15 mouse cellular contexts compared by ENCODE assay signal in genomic region chr17:33875797-33876196, GRCm38 (mm10). TPM values are rescaled to one million over a fixed set of nuclear protein-coding genes. Genes with fewer than 3 reads are reported as not detected.
DNase-seq lines count a peak whose midpoint lies in the region; ATAC-seq and TF ChIP-seq lines count a peak whose summit lies in the region.
"Not testable (repeated sequence)": the region's sequence is repeated elsewhere in the genome, so short reads cannot be mapped to it uniquely, and the experiment has no call there.
"Had no signal": no experiment of that assay in that cellular context is flagged by ENCODE, and none has a peak within 500 bp of the region (broad histone marks: within the 10 kb centered on the region; RNA-seq: fewer than 3 reads in every experiment).

No protein-coding gene starts in this region.

- H3K4me1 ChIP-seq in kidney, postnatal 0 days (replicated peaks; ENCODE audit: insufficient read depth, low read length); liver, adult 2 months (ENCODE audit: control insufficient read depth, insufficient read depth, low read length): not testable (repeated sequence)

- not testable (repeated sequence) for H3K27me3 ChIP-seq in kidney, postnatal 0 days (ENCODE audit: insufficient read depth, low read length); liver, adult 2 months (ENCODE audit: control insufficient read depth, insufficient read depth, low read length); splenic B cell, adult 2 months (ENCODE audit: control insufficient read depth, insufficient read depth, low read length, poor library complexity, severe bottlenecking)

- not testable (repeated sequence) for H3K9me3 ChIP-seq in kidney, postnatal 0 days (replicated peaks; ENCODE audit: low read length)

- peak; percentile 20; the same call in 1 of the 2 replicates for TF ChIP-seq CTCF in gastrocnemius, adult 2 months (IDR thresholded peaks at IDR 0.05)
- TF ChIP-seq CTCF in kidney, postnatal 0 days (IDR thresholded peaks at IDR 0.05; ENCODE audit: low read depth) = peak; percentile 44; the same call in 1 of the 2 replicates
- peak; percentile 39 for TF ChIP-seq CTCF in liver, adult 2 months (IDR thresholded peaks at IDR 0.05; ENCODE audit: low read depth, low read length)

- not testable (repeated sequence) for TF ChIP-seq POLR2A in liver, adult 2 months (IDR thresholded peaks at IDR 0.05; ENCODE audit: extremely low read depth, insufficient read depth, low read length)

- peak; percentile 52; the same call in 1 of the 2 replicates for ATAC-seq in common myeloid progenitor, adult 5-6 weeks (replicated peaks; ENCODE audit: low read depth, poor library complexity, severe bottlenecking)
- ATAC-seq in kidney, postnatal 0 days (replicated peaks; ENCODE audit: low FRiP score, low read depth) = not testable (repeated sequence)

- WGBS in kidney, postnatal 0 days = 83% methylated on average over 5 of the region's 5 CpGs
- WGBS in liver, adult 2 months = 76% methylated on average over 5 of the region's 5 CpGs

- intact Hi-C loops in gastrocnemius, adult 2 months (cut with DNase I) = not testable (repeated sequence)

- H3K9ac ChIP-seq in kidney, postnatal 0 days (ENCODE audit: low read depth, low read length); liver, adult 2 months (ENCODE audit: low read depth, low read length): not testable (repeated sequence)

- not testable (repeated sequence) for H3K27ac ChIP-seq in gastrocnemius, adult 2 months; kidney, postnatal 0 days; liver, adult 2 months (replicated peaks; ENCODE audit: insufficient read depth, low read depth, low read length)

- H3K79me2 ChIP-seq in liver, adult 2 months (ENCODE audit: control insufficient read depth, insufficient read depth, low read length) = not testable (repeated sequence)

- not testable (repeated sequence) for H3K36me3 ChIP-seq in kidney, postnatal 0 days (ENCODE audit: insufficient read depth, low read length); liver, adult 2 months (ENCODE audit: control insufficient read depth, insufficient read depth, low read length); splenic B cell, adult 2 months (ENCODE audit: control insufficient read depth, insufficient read depth, low read length, poor library complexity, severe bottlenecking)

- H3K4me2 ChIP-seq in kidney, postnatal 0 days (ENCODE audit: low read length) = not testable (repeated sequence)

- peak; percentile 34 for DNase-seq in MN1 (ENCODE audit: low spot score)
- DNase-seq in gastrocnemius, adult 2 months = not testable (repeated sequence)
- peak; percentile 15 for DNase-seq in kidney, postnatal 0 days (ENCODE audit: low spot score)
- peak; percentile 23 for DNase-seq in liver, adult 2 months (ENCODE audit: extremely low read depth, low read depth, low spot score)
- peak; percentile 24 for DNase-seq in lung, postnatal 36 days
- DNase-seq in splenic B cell, adult 2 months (ENCODE audit: low read depth, low spot score) = peak; percentile 21

- H3K4me3 ChIP-seq in gastrocnemius, adult 2 months; kidney, postnatal 0 days (replicated peaks; ENCODE audit: low read depth, low read length); liver, adult 2 months (ENCODE audit: insufficient read depth, low read depth, low read length): not testable (repeated sequence)

RNA-seq across cellular contexts. Expression of gene Gm7029, which starts 2.2 kb away (rescaled TPM):
- total RNA-seq in common myeloid progenitor, adult 5-6 weeks (2017) = not detected in 2 replicates
- total RNA-seq in gastrocnemius, adult 2 months (2021) = not detected
- not detected in 2 replicates for polyA plus RNA-seq in kidney, postnatal 0 days (2015; fragmentation: Nextera tagmentation; extraction: Ambion mirVana)
- not detected in 2 replicates for total RNA-seq in liver, adult 2 months (2014; rRNA removed)
- not detected in 2 replicates for polyA plus RNA-seq in liver, adult 2 months (2012; rRNA removed)
- total RNA-seq: granulocyte monocyte progenitor cell, adult 5-6 weeks; layer of hippocampus, postnatal 10 days; left cerebral cortex, postnatal 25 days had no signal
- polyA plus RNA-seq: embryonic facial prominence, embryonic 13.5 days; forebrain, embryonic 12.5 days; heart, embryonic 15.5 days; hindbrain, embryonic 15.5 days; liver, embryonic 16.5 days had no signal

RNA-seq across cellular contexts. Expression of gene Kifc1, which starts 14.7 kb away (rescaled TPM):
- 29.6 and 37.5 TPM in 2 replicates for total RNA-seq in common myeloid progenitor, adult 5-6 weeks (2017)
- under 1 TPM; 0.23 to 0.33 TPM for total RNA-seq in gastrocnemius, adult 2 months (2021)
- 3.4 TPM in 2 replicates for polyA plus RNA-seq in kidney, postnatal 0 days (2015; fragmentation: Nextera tagmentation; extraction: Ambion mirVana)
- 0.18 and 1.2 TPM in 2 replicates for total RNA-seq in liver, adult 2 months (2014; rRNA removed)
- 0.20 and 0.31 TPM in 2 replicates for polyA plus RNA-seq in liver, adult 2 months (2012; rRNA removed)

RNA-seq across cellular contexts. Expression of gene Platr17, which starts 29.1 kb away (rescaled TPM):
- 1.2 and 1.5 TPM in 2 replicates for total RNA-seq in common myeloid progenitor, adult 5-6 weeks (2017)
- not detected for total RNA-seq in gastrocnemius, adult 2 months (2021)
- 0.29 TPM in 1 of 2 replicates, not detected in the other for polyA plus RNA-seq in kidney, postnatal 0 days (2015; fragmentation: Nextera tagmentation; extraction: Ambion mirVana)
- total RNA-seq in liver, adult 2 months (2014; rRNA removed) = not detected in 2 replicates
- polyA plus RNA-seq in liver, adult 2 months (2012; rRNA removed) = 0.18 TPM in 1 of 2 replicates, not detected in the other
- polyA plus RNA-seq: forebrain, embryonic 12.5 days; heart, embryonic 15.5 days had no signal

RNA-seq across cellular contexts. Expression of gene Cd320, which starts 32.9 kb away (rescaled TPM):
- total RNA-seq in common myeloid progenitor, adult 5-6 weeks (2017) = 9.5 and 20.2 TPM in 2 replicates
- total RNA-seq in gastrocnemius, adult 2 months (2021) = 10 to 100 TPM; 13.8 to 16.1 TPM
- 101 and 109 TPM in 2 replicates for polyA plus RNA-seq in kidney, postnatal 0 days (2015; fragmentation: Nextera tagmentation; extraction: Ambion mirVana)
- total RNA-seq in liver, adult 2 months (2014; rRNA removed) = 7.1 and 7.5 TPM in 2 replicates
- polyA plus RNA-seq in liver, adult 2 months (2012; rRNA removed) = 13.0 and 16.9 TPM in 2 replicates

RNA-seq across cellular contexts. Expression of gene Daxx, which starts 33.4 kb away (rescaled TPM):
- total RNA-seq in common myeloid progenitor, adult 5-6 weeks (2017) = 24.1 and 44.4 TPM in 2 replicates
- total RNA-seq in gastrocnemius, adult 2 months (2021) = 10 to 100 TPM; 13.3 to 13.9 TPM
- 33.4 and 39.5 TPM in 2 replicates for polyA plus RNA-seq in kidney, postnatal 0 days (2015; fragmentation: Nextera tagmentation; extraction: Ambion mirVana)
- 8.3 and 10.2 TPM in 2 replicates for total RNA-seq in liver, adult 2 months (2014; rRNA removed)
- 15.8 and 30.8 TPM in 2 replicates for polyA plus RNA-seq in liver, adult 2 months (2012; rRNA removed)

Comparison
In these comparisons a context has a peak if more than half of its experiments do, and no peak if none do; other contexts are left out.
1. RNA of gene Kifc1, which starts 14.7 kb away (total RNA-seq): 29.6 to 37.5 TPM in common myeloid progenitor, adult 5-6 weeks; 0.23 to 0.33 TPM in gastrocnemius, adult 2 months and 0.18 to 1.2 TPM in liver, adult 2 months; every median in the first group is over 10 times any median in the second.
2. Peak in every context shown above with its lines, with median percentiles within 50 percentile points of each other: CTCF ChIP-seq.